Mouse (Mus musculus): ENCODE data around the gene Traf3ip2.

- no peak for TF ChIP-seq POLR2A (IDR thresholded peaks at IDR 0.05; ENCODE audit: borderline replicate concordance, control insufficient read depth, low read depth, low read length)
- TF ChIP-seq CTCF (IDR thresholded peaks at IDR 0.05; ENCODE audit: control insufficient read depth, insufficient read depth, low read length), result no peak
These were observed 69.8 kb downstream of the Traf3ip2 start for GRCm38 (mm10) chr10:39682556-39682955.
